ENCODE assay signal across 28 mouse cellular contexts in genomic region chr7:122056633-122057032, GRCm38 (mm10). TPM values are rescaled to one million over a fixed set of nuclear protein-coding genes. Genes with fewer than 3 reads are reported as not detected.
DNase-seq lines count a peak whose midpoint lies in the region; ATAC-seq lines count a peak whose summit lies in the region.
"Had no signal": no experiment of that assay in that cellular context is flagged by ENCODE, and none has a peak within 500 bp of the region (broad histone marks: within the 10 kb centered on the region; RNA-seq: fewer than 3 reads in every experiment).

No protein-coding gene starts in this region.

- H3K4me1 ChIP-seq in intestine, embryonic 15.5 days (replicated peaks): no peaks in the 10 kb centered on the region
- no peaks in the 10 kb centered on the region for H3K4me1 ChIP-seq in intestine, embryonic 16.5 days (ENCODE audit: control insufficient read depth, insufficient read depth, low read length)
- H3K4me1 ChIP-seq in liver, embryonic 12.5 days: no peaks in the 10 kb centered on the region
- H3K4me1 ChIP-seq in liver, embryonic 11.5 days (replicated peaks; ENCODE audit: control insufficient read depth, insufficient read depth, low read length): no peaks in the 10 kb centered on the region
- no peaks in the 10 kb centered on the region for H3K4me1 ChIP-seq in liver, embryonic 15.5 days (replicated peaks)
- H3K4me1 ChIP-seq: embryonic facial prominence, embryonic 13.5 days; embryonic facial prominence, embryonic 15.5 days; forebrain, embryonic 10.5 days; forebrain, embryonic 12.5 days had no signal

- peak; percentile 49; the same call in 1 of the 2 replicates for ATAC-seq in intestine, embryonic 15.5 days
- no peak; the same call in 1 of the 2 replicates for ATAC-seq in intestine, embryonic 16.5 days
- ATAC-seq in liver, embryonic 12.5 days: 0 out of 2 replicates have a peak, but pooled peaks have one; percentile 51
- ATAC-seq in liver, embryonic 11.5 days (replicated peaks; ENCODE audit: low FRiP score): no peak; the same call in 1 of the 2 replicates
- peak; percentile 37; the same call in 1 of the 2 replicates for ATAC-seq in liver, embryonic 15.5 days (ENCODE audit: insufficient read depth)
- ATAC-seq: activated CD4-positive, CD25-positive, alpha-beta regulatory T cell, adult 4 months; CD4-positive, CD25-positive, alpha-beta regulatory T cell, adult 4 months; forebrain, embryonic 14.5 days; Patski had no signal

- no peak overlapping the region for H3K4me2 ChIP-seq in intestine, embryonic 15.5 days (replicated peaks)
- no peak overlapping the region for H3K4me2 ChIP-seq in intestine, embryonic 16.5 days (ENCODE audit: low read depth, low read length)
- H3K4me2 ChIP-seq in liver, embryonic 12.5 days: no peak overlapping the region
- H3K4me2 ChIP-seq in liver, embryonic 11.5 days: no peak overlapping the region
- no peak overlapping the region for H3K4me2 ChIP-seq in liver, embryonic 15.5 days
- H3K4me2 ChIP-seq: embryonic facial prominence, embryonic 13.5 days; embryonic facial prominence, embryonic 15.5 days; forebrain, embryonic 12.5 days had no signal

- no peak for DNase-seq in liver, embryonic 11.5 days (ENCODE audit: low spot score)
- DNase-seq in yolk sac, embryonic 10.5 days (ENCODE audit: low spot score): peak; percentile 65
- DNase-seq in cerebellum, adult 9-10 months: no peak
- DNase-seq: adrenal gland, adult 8-10 months; adrenal gland, postnatal 14 days; adrenal gland, postnatal 36 days; B cell, adult 2 months; cerebellum, adult 11-12 months; cerebellum, adult 2 months; cerebellum, adult 9-11 months; cerebellum, postnatal 14 days; cerebellum, postnatal 36 days; embryo, embryonic 11 days had no signal

- no peak overlapping the region for H3K27ac ChIP-seq in intestine, embryonic 15.5 days
- H3K27ac ChIP-seq in intestine, embryonic 16.5 days (ENCODE audit: low read length): no peak overlapping the region
- H3K27ac ChIP-seq in liver, embryonic 12.5 days: no peak overlapping the region
- no peak overlapping the region for H3K27ac ChIP-seq in liver, embryonic 11.5 days (ENCODE audit: low read depth, low read length)
- H3K27ac ChIP-seq in liver, embryonic 15.5 days (replicated peaks): no peak overlapping the region
- H3K27ac ChIP-seq: embryonic facial prominence, embryonic 13.5 days; embryonic facial prominence, embryonic 15.5 days; forebrain, embryonic 10.5 days; forebrain, embryonic 12.5 days had no signal

- WGBS in intestine, embryonic 15.5 days: 78% methylated on average over 5 of the region's 5 CpGs
- 84% methylated on average over 5 of the region's 5 CpGs for WGBS in intestine, embryonic 16.5 days
- 72% methylated on average over 5 of the region's 5 CpGs for WGBS in liver, embryonic 12.5 days (ENCODE audit: insufficient replicate concordance)
- WGBS in liver, embryonic 11.5 days: 81% methylated on average over 5 of the region's 5 CpGs
- 63% methylated on average over 5 of the region's 5 CpGs for WGBS in liver, embryonic 15.5 days (ENCODE audit: insufficient replicate concordance)

- no peak overlapping the region for H3K9ac ChIP-seq in intestine, embryonic 15.5 days
- no peak overlapping the region for H3K9ac ChIP-seq in intestine, embryonic 16.5 days (ENCODE audit: low read depth, low read length)
- no peak overlapping the region for H3K9ac ChIP-seq in liver, embryonic 12.5 days
- no peak overlapping the region for H3K9ac ChIP-seq in liver, embryonic 11.5 days (ENCODE audit: low read depth, low read length)
- H3K9ac ChIP-seq in liver, embryonic 15.5 days: no peak overlapping the region
- H3K9ac ChIP-seq: embryonic facial prominence, embryonic 13.5 days; embryonic facial prominence, embryonic 15.5 days; forebrain, embryonic 12.5 days had no signal

- H3K36me3 ChIP-seq in intestine, embryonic 15.5 days: 0 out of 2 replicates have a peak, but pooled peaks cover 15% of the 10 kb centered on the region
- peaks cover 10% of the 10 kb centered on the region for H3K36me3 ChIP-seq in intestine, embryonic 16.5 days (ENCODE audit: control insufficient read depth, insufficient read depth, low read length)
- H3K36me3 ChIP-seq in liver, embryonic 12.5 days: peaks cover 64% of the 10 kb centered on the region
- H3K36me3 ChIP-seq in liver, embryonic 11.5 days (ENCODE audit: control insufficient read depth, insufficient read depth, low read length): peaks cover 18% of the 10 kb centered on the region
- H3K36me3 ChIP-seq in liver, embryonic 15.5 days (replicated peaks): peaks cover 37% of the 10 kb centered on the region

- H3K27me3 ChIP-seq in intestine, embryonic 15.5 days (replicated peaks): no peaks in the 10 kb centered on the region
- no peaks in the 10 kb centered on the region for H3K27me3 ChIP-seq in intestine, embryonic 16.5 days (replicated peaks; ENCODE audit: control insufficient read depth, insufficient read depth, low read length)
- no peaks in the 10 kb centered on the region for H3K27me3 ChIP-seq in liver, embryonic 12.5 days (replicated peaks)
- H3K27me3 ChIP-seq in liver, embryonic 11.5 days (replicated peaks; ENCODE audit: control insufficient read depth, insufficient read depth, low read length): no peaks in the 10 kb centered on the region
- no peaks in the 10 kb centered on the region for H3K27me3 ChIP-seq in liver, embryonic 15.5 days
- H3K27me3 ChIP-seq: CH12.LX; embryonic facial prominence, embryonic 13.5 days; embryonic facial prominence, embryonic 15.5 days; forebrain, embryonic 12.5 days; Patski had no signal

- no peaks in the 10 kb centered on the region for H3K9me3 ChIP-seq in intestine, embryonic 15.5 days
- H3K9me3 ChIP-seq in intestine, embryonic 16.5 days (ENCODE audit: control insufficient read depth, low read length): no peaks in the 10 kb centered on the region
- no peaks in the 10 kb centered on the region for H3K9me3 ChIP-seq in liver, embryonic 12.5 days (replicated peaks)
- H3K9me3 ChIP-seq in liver, embryonic 11.5 days (ENCODE audit: control insufficient read depth, low read length): no peaks in the 10 kb centered on the region
- H3K9me3 ChIP-seq in liver, embryonic 15.5 days (replicated peaks): no peaks in the 10 kb centered on the region
- H3K9me3 ChIP-seq: embryonic facial prominence, embryonic 13.5 days; embryonic facial prominence, embryonic 15.5 days; forebrain, embryonic 10.5 days; forebrain, embryonic 12.5 days; G1E had no signal

- no peak overlapping the region for H3K4me3 ChIP-seq in intestine, embryonic 15.5 days (replicated peaks)
- H3K4me3 ChIP-seq in intestine, embryonic 16.5 days (ENCODE audit: low read length): no peak overlapping the region
- H3K4me3 ChIP-seq in liver, embryonic 12.5 days: no peak overlapping the region
- H3K4me3 ChIP-seq in liver, embryonic 11.5 days (ENCODE audit: low read depth, low read length): no peak overlapping the region
- H3K4me3 ChIP-seq in liver, embryonic 15.5 days (replicated peaks): no peak overlapping the region
- H3K4me3 ChIP-seq: embryonic facial prominence, embryonic 13.5 days; embryonic facial prominence, embryonic 15.5 days; erythroblast, embryonic 14.5 days; forebrain, embryonic 10.5 days; forebrain, embryonic 12.5 days had no signal

RNA-seq across cellular contexts. Expression of gene Ubfd1, which starts 10.3 kb away (rescaled TPM):
- polyA plus RNA-seq in intestine, embryonic 15.5 days (2015; fragmentation: Nextera tagmentation; extraction: Ambion mirVana): 55.2 and 58.7 TPM in 2 replicates
- polyA plus RNA-seq in intestine, embryonic 16.5 days (2015; fragmentation: Nextera tagmentation; extraction: Ambion mirVana): 39.5 and 45.3 TPM in 2 replicates
- polyA plus RNA-seq in liver, embryonic 12.5 days (2016; fragmentation: Nextera tagmentation; extraction: Ambion mirVana): 38.3 and 41.1 TPM in 2 replicates
- polyA plus RNA-seq in liver, embryonic 11.5 days (2014; fragmentation: Nextera tagmentation; extraction: Ambion mirVana): 59.7 and 64.9 TPM in 2 replicates
- 15.6 and 16.2 TPM in 2 replicates for polyA plus RNA-seq in liver, embryonic 15.5 days (2015; fragmentation: Nextera tagmentation; extraction: Ambion mirVana)

RNA-seq across cellular contexts. Expression of gene Ears2, which starts 10.4 kb away (rescaled TPM):
- polyA plus RNA-seq in intestine, embryonic 15.5 days (2015; fragmentation: Nextera tagmentation; extraction: Ambion mirVana): 21.4 and 22.3 TPM in 2 replicates
- 19.4 and 20.7 TPM in 2 replicates for polyA plus RNA-seq in intestine, embryonic 16.5 days (2015; fragmentation: Nextera tagmentation; extraction: Ambion mirVana)
- polyA plus RNA-seq in liver, embryonic 12.5 days (2016; fragmentation: Nextera tagmentation; extraction: Ambion mirVana): 10.3 and 10.8 TPM in 2 replicates
- 16.1 and 18.0 TPM in 2 replicates for polyA plus RNA-seq in liver, embryonic 11.5 days (2014; fragmentation: Nextera tagmentation; extraction: Ambion mirVana)
- 7.0 and 8.9 TPM in 2 replicates for polyA plus RNA-seq in liver, embryonic 15.5 days (2015; fragmentation: Nextera tagmentation; extraction: Ambion mirVana)

RNA-seq across cellular contexts. Expression of gene Gga2, which starts 35.6 kb away (rescaled TPM):
- polyA plus RNA-seq in intestine, embryonic 15.5 days (2015; fragmentation: Nextera tagmentation; extraction: Ambion mirVana): 121 and 123 TPM in 2 replicates
- polyA plus RNA-seq in intestine, embryonic 16.5 days (2015; fragmentation: Nextera tagmentation; extraction: Ambion mirVana): 118 and 132 TPM in 2 replicates
- 65.3 and 68.4 TPM in 2 replicates for polyA plus RNA-seq in liver, embryonic 12.5 days (2016; fragmentation: Nextera tagmentation; extraction: Ambion mirVana)
- 69.4 and 87.7 TPM in 2 replicates for polyA plus RNA-seq in liver, embryonic 11.5 days (2014; fragmentation: Nextera tagmentation; extraction: Ambion mirVana)
- 33.8 and 34.6 TPM in 2 replicates for polyA plus RNA-seq in liver, embryonic 15.5 days (2015; fragmentation: Nextera tagmentation; extraction: Ambion mirVana)

RNA-seq across cellular contexts. Expression of gene Ndufab1, which starts 45.1 kb away (rescaled TPM):
- 907 and 931 TPM in 2 replicates for polyA plus RNA-seq in intestine, embryonic 15.5 days (2015; fragmentation: Nextera tagmentation; extraction: Ambion mirVana)
- polyA plus RNA-seq in intestine, embryonic 16.5 days (2015; fragmentation: Nextera tagmentation; extraction: Ambion mirVana): 981 and 993 TPM in 2 replicates
- 562 and 614 TPM in 2 replicates for polyA plus RNA-seq in liver, embryonic 12.5 days (2016; fragmentation: Nextera tagmentation; extraction: Ambion mirVana)
- 811 and 834 TPM in 2 replicates for polyA plus RNA-seq in liver, embryonic 11.5 days (2014; fragmentation: Nextera tagmentation; extraction: Ambion mirVana)
- polyA plus RNA-seq in liver, embryonic 15.5 days (2015; fragmentation: Nextera tagmentation; extraction: Ambion mirVana): 383 and 425 TPM in 2 replicates

Comparison
In these comparisons a context has a peak if more than half of its experiments do, and no peak if none do; other contexts are left out.
1. ATAC-seq: peak in intestine, embryonic 15.5 days (single experiment), liver, embryonic 12.5 days (single experiment) and liver, embryonic 15.5 days (single experiment); none in intestine, embryonic 16.5 days (single experiment) and liver, embryonic 11.5 days (single experiment).